Mouse (Mus musculus) c-Kit-negative CD71-positive TER-119-positive erythroid progenitor cells, embryonic 14.5 days (primary cell): ENCODE data around the gene Rnf8.
A peak's percentile ranks its signal among the peaks of the same experiment; 100 is the strongest.

Source experiments
- DNase-seq: peaks from one replicate; pipeline ENCODE4 v3.0.0-alpha.2; 2013; ENCODE audit warnings: low read depth, low spot score

Rnf8 gene

DNA sequence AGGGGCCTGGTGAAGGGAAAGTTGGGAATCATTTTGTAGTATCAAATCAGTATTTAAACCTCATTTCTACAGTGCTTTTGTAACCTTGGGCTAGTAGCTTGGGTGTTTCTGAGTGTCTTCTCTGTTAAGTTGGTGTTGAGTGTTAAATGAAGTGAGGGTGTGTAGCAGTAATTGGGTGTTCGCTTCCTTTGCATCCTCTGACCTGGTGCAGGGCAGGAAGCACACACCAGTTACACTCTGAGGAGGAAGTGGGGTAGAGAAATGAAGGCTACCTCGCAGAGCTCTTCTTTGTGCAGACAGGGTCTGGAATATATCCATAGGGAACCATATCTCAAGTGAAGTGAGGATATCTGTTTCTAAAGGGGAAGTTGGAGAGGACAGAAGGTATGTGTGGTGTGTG lies 66.3 kb downstream of the Rnf8 start:
- no peak for DNase-seq

GRCm38 (mm10) chr17:29681669-29682068 lies 67.1 kb downstream of the Rnf8 start:
- DNase-seq: no peak

GRCm38 (mm10) chr17:29682261-29682660 lies 67.7 kb downstream of the Rnf8 start:
- no peak for DNase-seq

GRCm38 (mm10) chr17:29683127-29683526 lies 68.5 kb downstream of the Rnf8 start:
- DNase-seq: no peak

GRCm38 (mm10) chr17:29684275-29684674 lies 69.7 kb downstream of the Rnf8 start:
- no peak for DNase-seq

DNA sequence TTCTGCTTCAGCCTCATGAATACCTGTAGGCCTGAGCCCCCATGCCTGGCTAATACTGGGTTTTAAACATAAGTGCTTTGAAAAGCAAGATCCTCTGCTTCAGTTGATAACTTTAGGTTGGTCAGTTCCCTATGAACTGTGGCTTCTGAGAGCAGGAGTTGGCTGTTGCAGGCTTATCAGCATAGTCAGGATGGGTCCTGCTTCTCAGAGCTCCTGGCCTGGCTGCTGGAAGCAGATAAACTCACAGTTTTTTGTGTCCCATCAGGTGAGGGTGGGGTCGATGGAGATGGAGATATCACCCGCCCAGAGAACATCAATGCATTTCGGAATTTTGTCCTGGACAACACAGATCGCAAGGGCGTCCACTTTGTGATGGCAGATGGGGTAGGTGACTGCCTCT lies 72.2 kb downstream of the Rnf8 start:
- DNase-seq: peak; percentile 24

DNA sequence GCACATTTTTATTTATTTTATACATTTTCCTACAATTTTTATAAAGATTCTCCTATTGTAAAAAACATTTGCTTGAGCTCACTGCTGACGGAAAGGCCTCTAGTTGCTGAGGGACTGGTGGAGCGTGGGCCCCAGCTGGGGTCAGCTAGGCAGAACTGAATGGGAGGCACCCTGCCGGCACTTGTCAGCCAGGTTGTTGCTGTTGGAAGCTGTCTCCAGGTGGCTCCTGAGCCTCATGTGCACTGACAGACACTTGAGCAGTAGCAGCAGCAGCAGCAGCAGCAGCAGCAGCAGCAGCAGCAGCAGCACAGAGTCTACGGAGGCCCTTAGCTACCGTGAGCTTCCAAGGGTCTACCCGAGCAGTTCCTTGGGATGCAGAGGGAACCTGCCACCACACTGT lies 72.8 kb downstream of the Rnf8 start:
- no peak for DNase-seq

GRCm38 (mm10) chr17:29688610-29689009 lies 74.0 kb downstream of the Rnf8 start:
- DNase-seq: no peak

- DNase-seq: no peak
Observed at GRCm38 (mm10) chr17:29690257-29690656, 75.7 kb downstream of the Rnf8 start.

GRCm38 (mm10) chr17:29692827-29693226 lies 78.2 kb downstream of the Rnf8 start:
- DNase-seq: no peak

DNA sequence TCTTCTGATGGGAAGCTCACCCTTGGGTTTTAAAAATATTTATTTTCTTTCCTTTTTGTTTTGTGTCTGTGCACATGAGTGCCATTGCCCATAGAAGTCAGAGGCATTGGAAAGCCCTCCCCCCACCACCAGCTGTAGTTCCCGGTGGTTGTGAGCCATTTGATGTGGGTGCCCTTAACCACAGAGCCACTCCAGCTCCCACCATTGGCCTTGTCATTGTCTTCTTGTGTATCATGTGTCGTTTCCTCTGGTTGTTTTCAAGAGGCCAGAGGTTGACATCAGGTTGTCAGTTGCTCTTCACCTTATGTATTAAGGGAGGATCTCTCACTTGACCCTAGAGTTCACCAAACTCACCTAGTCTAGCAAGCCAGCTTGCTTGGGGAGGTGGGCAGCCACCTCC lies 79.0 kb downstream of the Rnf8 start:
- no peak for DNase-seq

DNA sequence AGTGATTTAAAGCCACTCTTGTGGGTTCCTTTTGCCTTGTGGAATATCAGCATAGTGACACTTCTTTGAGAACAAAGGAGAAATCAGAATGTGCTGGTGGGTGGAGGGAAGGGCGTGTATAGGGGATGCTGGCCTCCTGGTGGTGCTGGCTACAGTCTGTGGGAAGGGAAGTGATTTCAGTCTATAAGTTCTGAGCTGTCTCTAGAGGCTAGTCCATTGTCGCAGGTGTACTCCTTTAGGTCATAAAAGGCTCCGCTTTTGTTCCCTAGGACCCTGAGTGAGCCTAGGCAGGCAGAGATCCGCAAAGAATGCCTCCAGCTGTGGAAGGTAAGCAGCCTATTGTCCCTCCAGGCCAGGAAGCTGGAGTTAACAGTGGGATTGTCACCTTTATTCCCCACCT lies 79.9 kb downstream of the Rnf8 start:
- no peak for DNase-seq
